Comparison of ENCODE assay signal across 21 mouse cellular contexts in the genomic region with DNA sequence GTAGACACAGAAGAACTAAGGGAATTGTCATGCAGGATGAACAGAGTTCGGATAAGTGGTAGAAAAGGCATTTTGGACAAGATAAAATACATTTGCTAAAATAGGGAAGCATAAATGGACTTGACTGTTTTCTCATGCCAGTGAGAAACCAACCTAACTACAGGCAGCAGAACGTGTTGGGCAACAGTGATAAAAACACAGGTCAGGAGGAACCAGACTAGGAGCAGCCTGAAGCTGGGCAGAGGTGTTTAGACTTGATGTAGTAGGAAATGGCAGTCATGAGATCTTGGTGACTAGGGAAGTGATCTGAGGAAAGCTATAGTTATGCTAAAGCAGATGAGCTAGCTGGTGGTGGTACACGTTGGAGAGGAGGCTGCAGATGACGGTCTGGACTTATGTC.
"Had no signal": no experiment of that assay in that cellular context is flagged by ENCODE, and none has a peak within 500 bp of the region (broad histone marks: within the 10 kb centered on the region; RNA-seq: fewer than 3 reads in every experiment).

No protein-coding gene starts in this region.

- DNase-seq: kidney, adult 2 months; kidney, postnatal 36 days; left cerebral cortex, postnatal 4 days; liver, postnatal 0 days; lung, embryonic 14.5 days; retina, postnatal 1 day; right cerebral cortex, postnatal 25 days; thymus, adult 2 months; thymus, postnatal 14 days; thymus, postnatal 4 days had no signal

- H3K4me1 ChIP-seq: limb, embryonic 12.5 days; limb, embryonic 15.5 days; midbrain, embryonic 10.5 days; midbrain, embryonic 13.5 days had no signal

- H3K36me3 ChIP-seq: limb, embryonic 12.5 days; limb, embryonic 15.5 days; midbrain, embryonic 10.5 days; midbrain, embryonic 13.5 days had no signal

- H3K9ac ChIP-seq: limb, embryonic 12.5 days; limb, embryonic 15.5 days; liver, embryonic 14.5 days; liver, postnatal 0 days; lung, embryonic 14.5 days; midbrain, embryonic 13.5 days had no signal

- H3K27ac ChIP-seq: kidney, postnatal 0 days; limb, embryonic 12.5 days; limb, embryonic 15.5 days; liver, embryonic 14.5 days; macrophage; midbrain, embryonic 10.5 days; midbrain, embryonic 13.5 days had no signal

- H3K9me3 ChIP-seq: limb, embryonic 12.5 days; limb, embryonic 15.5 days; megakaryocyte, embryonic 14.5 days; midbrain, embryonic 10.5 days; midbrain, embryonic 13.5 days had no signal

- H3K4me3 ChIP-seq: limb, embryonic 12.5 days; limb, embryonic 15.5 days; megakaryocyte, embryonic 14.5 days; midbrain, embryonic 10.5 days; midbrain, embryonic 13.5 days; myocyte had no signal

- ATAC-seq: liver, postnatal 0 days; lung, postnatal 0 days; midbrain, embryonic 13.5 days; midbrain, embryonic 16.5 days had no signal
